Mouse (Mus musculus) ES-Bruce4 (cell line): Measurements from ENCODE around the gene Otud6a. TPM values are rescaled to one million over a fixed set of nuclear protein-coding genes. Genes with fewer than 3 reads are reported as not detected.

ENCODE experiments used
- H3K27ac ChIP-seq: 2 replicates; pipeline ENCODE4 v1.5.1; 2012; ENCODE audit warnings: low read length, inconsistent platforms; ENCODE audit not compliant: insufficient read depth
- H3K27me3 ChIP-seq: 2 replicates; pipeline ENCODE4 v1.6.1; 2012; ENCODE audit warnings: mild to moderate bottlenecking, low read length, inconsistent platforms; ENCODE audit not compliant: control insufficient read depth, poor library complexity, insufficient read depth, severe bottlenecking
- H3K36me3 ChIP-seq: 2 replicates; pipeline ENCODE4 v1.6.1; 2012; ENCODE audit warnings: inconsistent platforms, mild to moderate bottlenecking, low read length, moderate library complexity; ENCODE audit not compliant: control insufficient read depth, poor library complexity, insufficient read depth, severe bottlenecking
- H3K4me1 ChIP-seq: one replicate; pipeline ENCODE4 v1.8.1; 2011; ENCODE audit warnings: low read length; ENCODE audit not compliant: control insufficient read depth, insufficient read depth
- H3K4me3 ChIP-seq: 2 replicates; pipeline ENCODE4 v1.5.1; 2011; ENCODE audit warnings: low read depth, mild to moderate bottlenecking, low read length
- H3K9ac ChIP-seq: 2 replicates; pipeline ENCODE4 v1.6.1; 2012; ENCODE audit warnings: low read depth, mild to moderate bottlenecking, inconsistent platforms; ENCODE audit not compliant: poor library complexity, severe bottlenecking
- H3K9me3 ChIP-seq: replicated peaks from 2 replicates; pipeline ENCODE4 v1.6.1; 2012; ENCODE audit warnings: mild to moderate bottlenecking, low read length, inconsistent platforms; ENCODE audit not compliant: control insufficient read depth, poor library complexity, insufficient read depth, severe bottlenecking
- CTCF ChIP-seq: IDR thresholded peaks from one replicate; pipeline ENCODE4 v1.8.1; 2011; ENCODE audit warnings: low read depth, low read length
- EP300 ChIP-seq: IDR thresholded peaks from 2 replicates; pipeline ENCODE4 v1.6.1; 2011; ENCODE audit warnings: low read depth, low read length; ENCODE audit not compliant: insufficient read depth
- POLR2A ChIP-seq: IDR thresholded peaks from one replicate; pipeline ENCODE4 v1.8.1; 2011; ENCODE audit warnings: low read length; ENCODE audit not compliant: insufficient read depth
- polyA plus RNA-seq: library from polyadenylated mRNA; stranded (reverse); fragments of >200 nt; gene quantifications from 2 replicates; pipeline ENCODE4 v1.2.4, GENCODE M21; 2011; ENCODE audit warnings: low read depth; ENCODE audit not compliant: missing spikeins, insufficient read depth, insufficient read length

Gene Otud6a
- polyA plus RNA-seq, result 0.70 and 1.3 TPM in 2 replicates

DNA sequence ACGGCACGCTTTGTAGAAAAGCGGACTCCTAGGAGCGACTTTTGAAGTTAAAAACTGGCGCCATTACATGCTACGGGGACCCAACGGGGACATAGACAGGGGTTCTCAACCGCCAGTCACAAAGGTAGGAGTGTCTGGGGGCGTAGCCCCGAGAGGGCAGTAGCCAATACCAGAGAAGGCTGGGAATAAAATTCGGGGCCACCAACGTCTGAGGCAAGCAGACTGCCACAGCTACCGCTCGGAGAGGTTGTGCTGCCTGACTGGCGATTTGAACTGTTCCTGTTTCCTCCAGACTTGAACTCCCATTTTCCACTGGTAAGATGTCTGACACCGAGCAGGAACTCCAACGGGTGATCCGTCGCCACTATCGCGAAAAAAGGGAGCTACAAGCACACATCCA, at the start of gene Otud6a:
Gene Otud6a, plus strand, starts transcription at position 321 of the 400 bp plus-strand sequence.
- Histone ChIP-seq H3K9me3 (no peaks in the 10 kb centered on the region), H3K27ac (no peak within 1 kb of the TSS), H3K4me1 (no peaks in the 10 kb centered on the region), H3K9ac (no peak within 1 kb of the TSS), H3K27me3 (no peaks in the 10 kb centered on the region), H3K36me3 (no peaks in the 10 kb centered on the region), H3K4me3 (peak within 1 kb of the TSS; percentile 72)
- TF ChIP-seq POLR2A, result no peak
- TF ChIP-seq CTCF, result no peak
- TF ChIP-seq EP300, result no peak

- Histone ChIP-seq H3K9me3 (no peaks in the 10 kb centered on the region), H3K4me3 (no peak overlapping the region), H3K27ac (no peak overlapping the region), H3K4me1 (no peaks in the 10 kb centered on the region), H3K36me3 (no peaks in the 10 kb centered on the region), H3K9ac (no peak overlapping the region), H3K27me3 (no peaks in the 10 kb centered on the region)
- no peak for TF ChIP-seq POLR2A
- no peak for TF ChIP-seq CTCF
- no peak for TF ChIP-seq EP300
Observed at GRCm38 (mm10) chrX:100389887-100390286, 38.9 kb upstream of the Otud6a start.

GRCm38 (mm10) chrX:100392304-100392703, 36.5 kb upstream of the Otud6a start:
- peak; percentile 7 for TF ChIP-seq CTCF
- TF ChIP-seq EP300, result no peak
- no peak for TF ChIP-seq POLR2A

DNA sequence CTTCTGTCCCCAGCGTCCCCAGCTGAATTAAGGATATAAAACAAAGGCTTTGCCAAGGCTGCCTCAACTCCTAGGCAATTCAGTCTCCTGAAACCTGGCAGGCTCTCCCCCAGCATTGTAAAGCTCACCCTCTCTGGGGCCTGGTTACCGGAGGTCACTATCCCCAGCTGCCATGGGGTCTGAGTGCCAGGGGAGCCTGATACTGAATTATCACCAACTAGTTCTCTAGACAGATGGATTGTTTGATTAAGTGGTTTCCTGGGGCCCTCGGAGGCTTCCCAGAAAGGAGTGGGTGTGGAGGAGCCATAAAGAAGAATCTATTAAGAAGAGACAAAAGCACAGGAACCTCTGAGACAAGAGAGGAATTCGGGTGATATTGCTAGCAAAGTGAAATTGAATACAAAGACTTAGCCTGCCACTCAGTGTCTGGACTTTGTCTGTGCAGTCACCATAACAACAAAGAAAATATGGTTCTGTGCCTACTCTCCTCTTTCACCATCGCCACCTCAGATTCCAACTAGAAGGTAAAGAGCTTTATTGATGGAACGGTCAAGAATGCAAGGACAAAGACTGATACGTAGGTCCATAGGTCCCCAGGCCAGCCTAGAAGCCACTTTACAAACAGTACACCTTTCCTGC, 34.5 kb upstream of the Otud6a start:
- TF ChIP-seq POLR2A, result no peak
- TF ChIP-seq EP300, result no peak
- no peak for TF ChIP-seq CTCF
- Histone ChIP-seq H3K27ac (no peak overlapping the region), H3K36me3 (no peaks in the 10 kb centered on the region), H3K9me3 (no peaks in the 10 kb centered on the region), H3K4me1 (no peaks in the 10 kb centered on the region), H3K27me3 (no peaks in the 10 kb centered on the region), H3K4me3 (no peak overlapping the region), H3K9ac (no peak overlapping the region)

More at GRCm38 (mm10) chrX:100392304-100392703, 36.5 kb upstream of the Otud6a start:
- Histone ChIP-seq H3K27ac (no peak overlapping the region), H3K9me3 (no peaks in the 10 kb centered on the region), H3K27me3 (no peaks in the 10 kb centered on the region), H3K4me3 (no peak overlapping the region), H3K4me1 (no peaks in the 10 kb centered on the region), H3K36me3 (no peaks in the 10 kb centered on the region), H3K9ac (no peak overlapping the region)

DNA sequence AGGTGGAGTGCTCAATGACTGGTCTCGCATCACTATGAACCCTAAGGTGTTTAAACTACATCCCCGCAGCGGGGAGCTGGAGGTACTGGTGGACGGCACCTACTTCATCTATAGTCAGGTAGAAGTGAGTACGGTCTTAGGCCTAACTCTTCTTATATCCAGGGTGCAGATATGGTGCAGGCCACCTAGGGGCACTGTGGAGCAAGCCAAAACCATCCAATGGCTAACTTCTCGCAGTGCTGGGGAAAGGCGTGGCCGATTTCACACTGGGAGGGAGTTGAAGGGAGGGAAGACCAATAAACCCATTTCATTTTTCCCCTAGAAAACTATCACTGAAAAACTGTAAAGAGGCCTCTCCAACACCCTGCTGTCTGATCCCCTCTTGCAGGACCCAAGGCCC, 33.8 kb upstream of the Otud6a start:
- TF ChIP-seq POLR2A (no peak), CTCF (peak; percentile 53)
- Histone ChIP-seq H3K4me1 (no peaks in the 10 kb centered on the region), H3K36me3 (no peaks in the 10 kb centered on the region), H3K27me3 (no peaks in the 10 kb centered on the region), H3K4me3 (no peak overlapping the region), H3K9me3 (no peaks in the 10 kb centered on the region), H3K27ac (no peak overlapping the region), H3K9ac (no peak overlapping the region)

DNA sequence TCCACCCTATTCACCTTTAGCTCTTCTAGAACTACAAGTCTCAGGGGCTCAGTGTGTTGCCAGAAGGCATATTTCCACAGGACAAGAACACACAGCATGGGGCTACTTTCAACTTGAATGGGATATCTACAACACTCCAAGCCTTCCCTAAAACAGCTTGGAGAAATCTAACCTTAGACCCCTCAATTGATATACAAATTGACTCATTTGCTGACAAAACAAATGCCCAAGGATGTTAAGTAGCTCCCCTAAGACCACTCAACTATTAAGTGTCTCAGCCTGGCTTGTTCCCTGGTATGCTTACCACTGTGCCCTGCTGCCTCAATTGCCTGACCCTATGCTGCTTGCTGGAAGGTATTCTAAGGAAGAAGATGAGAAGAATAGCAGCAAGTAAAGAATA, 27.9 kb upstream of the Otud6a start:
- Histone ChIP-seq H3K9ac (no peak overlapping the region), H3K4me1 (no peaks in the 10 kb centered on the region), H3K27ac (no peak overlapping the region), H3K27me3 (no peaks in the 10 kb centered on the region), H3K4me3 (no peak overlapping the region), H3K9me3 (no peaks in the 10 kb centered on the region), H3K36me3 (no peaks in the 10 kb centered on the region)
- TF ChIP-seq CTCF, result no peak
- no peak for TF ChIP-seq EP300
- TF ChIP-seq POLR2A, result no peak
